Mouse (Mus musculus) heart, adult 2 months (tissue): ENCODE results near the gene Ifitm1. TPM values are rescaled to one million over a fixed set of nuclear protein-coding genes. Genes with fewer than 3 reads are reported as not detected.

Experiments
- DNase-seq, 2 experiments: peaks; one replicate each; pipeline ENCODE4 v3.0.0; 2021
- H3K27ac ChIP-seq: fragments of 200-600 bp; 2 replicates; pipeline ENCODE4 v1.8.1; 2022
- H3K27me3 ChIP-seq: fragments of 200-500 bp; 2 replicates; pipeline ENCODE4 v1.6.1; 2012; ENCODE audit warnings: mild to moderate bottlenecking, low read length, inconsistent platforms, mixed read lengths; ENCODE audit not compliant: control insufficient read depth, insufficient read depth
- H3K36me3 ChIP-seq: fragments of 200-500 bp; 2 replicates; pipeline ENCODE4 v1.6.1; 2012; ENCODE audit warnings: low read length, inconsistent platforms; ENCODE audit not compliant: control insufficient read depth, insufficient read depth
- H3K4me1 ChIP-seq: fragments of 200-500 bp; 2 replicates; pipeline ENCODE4 v1.6.1; 2011; ENCODE audit warnings: low read length; ENCODE audit not compliant: control insufficient read depth, insufficient read depth
- H3K4me3 ChIP-seq: fragments of 200-600 bp; 2 replicates; pipeline ENCODE4 v1.8.1; 2022
- H3K79me2 ChIP-seq: fragments of 200-500 bp; replicated peaks from 2 replicates; pipeline ENCODE4 v1.6.1; 2012; ENCODE audit warnings: mild to moderate bottlenecking, inconsistent platforms, low read length, moderate library complexity, mixed read lengths; ENCODE audit not compliant: control insufficient read depth, insufficient read depth
- H3K9ac ChIP-seq: fragments of 200-500 bp; 2 replicates; pipeline ENCODE4 v1.6.1; 2012; ENCODE audit warnings: low read depth, mild to moderate bottlenecking, control low read depth, inconsistent platforms, low read length, mixed read lengths
- CTCF ChIP-seq: fragments of 200-600 bp; IDR thresholded peaks from 2 replicates; pipeline ENCODE4 v1.8.1; 2022; ENCODE audit warnings: antibody characterized with exemption, mild to moderate bottlenecking, moderate library complexity
- EP300 ChIP-seq: fragments of 200-500 bp; IDR thresholded peaks from 2 replicates; pipeline ENCODE4 v1.6.1; 2011; ENCODE audit warnings: low read depth, low read length, control low read depth; ENCODE audit not compliant: insufficient read depth
- POLR2A ChIP-seq: fragments of 200-500 bp; IDR thresholded peaks from 2 replicates; pipeline ENCODE4 v1.6.1; 2011; ENCODE audit warnings: mild to moderate bottlenecking, low read depth, low read length, control low read depth; ENCODE audit not compliant: insufficient read depth
- WGBS: fragments of 180-500 bp; shearing (Covaris S2); methylation state at CpG from one replicate; pipeline ENCODE4 v1.1.7; 2018; 5-methylcytosine and 5-hydroxymethylcytosine counted together
- intact Hi-C: fragments of 180-260 bp; cut with DNase I; formaldehyde crosslinking; loops from one replicate; pipeline ENCODE4 v1.15.1; 2025
- polyA plus RNA-seq: library from polyadenylated mRNA; depleted of rRNA; stranded (reverse); fragments of >200 nt; gene quantifications from 2 replicates; pipeline ENCODE4 v1.2.3, GENCODE M21; 2012
- total RNA-seq, 2 experiments: library from RNA; stranded (reverse); gene quantifications; 2 replicates each; pipeline ENCODE4 v1.2.3; 2021

Ifitm1 gene
- total and polyA plus RNA-seq, 3 experiments, result 6.1 to 52.2 (median 7.7) TPM

DNA sequence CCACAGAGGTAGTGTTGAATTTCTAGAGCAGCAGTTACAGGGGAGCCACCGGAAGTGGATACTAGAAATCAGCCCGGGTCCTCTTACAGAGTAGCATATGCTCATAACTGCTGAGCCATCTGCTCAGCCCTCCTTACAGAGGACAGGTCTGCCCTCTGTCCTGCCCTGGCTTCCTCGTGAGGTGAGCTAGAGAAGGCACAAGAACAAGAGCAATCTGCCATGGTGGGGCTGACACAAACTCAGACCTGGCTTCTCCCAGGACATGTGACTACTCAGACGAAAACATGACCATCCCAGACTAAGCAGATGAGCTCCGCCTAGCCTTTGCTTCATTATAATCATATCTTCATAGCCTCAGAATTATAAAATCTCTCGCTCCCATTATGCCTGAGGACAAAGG, 15.3 kb upstream of the Ifitm1 start:
- intact Hi-C loops, result no loop called here

GRCm38 (mm10) chr7:140952441-140952840, 14.6 kb upstream of the Ifitm1 start:
- 0 out of 2 replicates have a peak, but pooled peaks cover 2% of the 10 kb centered on the region for H3K79me2 ChIP-seq
- 55% methylated on average over 7 of the region's 7 CpGs for WGBS
- no peaks in the 10 kb centered on the region for H3K27me3 ChIP-seq
- no peak overlapping the region for H3K9ac ChIP-seq
- intact Hi-C loops, result no loop called here
- no peak for TF ChIP-seq CTCF
- peak; percentile 32; the same call in 1 of the 2 replicates for TF ChIP-seq POLR2A
- no peak for TF ChIP-seq EP300
- H3K27ac ChIP-seq, result peak overlapping the region; percentile 95
- H3K4me3 ChIP-seq, result no peak overlapping the region; the same call in 1 of the 2 replicates
- no peaks in the 10 kb centered on the region; the same call in 1 of the 2 replicates for H3K36me3 ChIP-seq
- H3K4me1 ChIP-seq, result peaks cover 49% of the 10 kb centered on the region
- DNase-seq, result no peak

More for the DNA sequence above, 15.3 kb upstream of the Ifitm1 start:
- Histone ChIP-seq H3K27ac (peak overlapping the region; percentile 87), H3K79me2 (0 out of 2 replicates have a peak, but pooled peaks cover 2% of the 10 kb centered on the region), H3K4me1 (peaks cover 52% of the 10 kb centered on the region), H3K4me3 (no peak overlapping the region; the same call in 1 of the 2 replicates), H3K36me3 (no peaks in the 10 kb centered on the region; the same call in 1 of the 2 replicates), H3K27me3 (no peaks in the 10 kb centered on the region), H3K9ac (no peak overlapping the region)
- DNase-seq, result no peak
- TF ChIP-seq CTCF (no peak), POLR2A (no peak), EP300 (no peak)
- 53% methylated on average over 6 of the region's 6 CpGs for WGBS

- Histone ChIP-seq H3K27me3 (no peaks in the 10 kb centered on the region), H3K9ac (peak overlapping the region; percentile 13), H3K4me3 (peak overlapping the region; percentile 69), H3K36me3 (no peaks in the 10 kb centered on the region; the same call in 1 of the 2 replicates), H3K4me1 (peaks cover 42% of the 10 kb centered on the region), H3K27ac (peak overlapping the region; percentile 95), H3K79me2 (0 out of 2 replicates have a peak, but pooled peaks cover 2% of the 10 kb centered on the region)
- DNase-seq, result peak in 1 of 2 experiments; percentile 38
- WGBS, result 40% methylated on average over 11 of the region's 11 CpGs
- TF ChIP-seq EP300 (no peak), CTCF (no peak)
- intact Hi-C loops, result loop anchor here (1.0 kb wide), 1 partner anchor 11 kb away; no protein-coding TSS in a partner anchor
These were observed 13.9 kb upstream of the Ifitm1 start for GRCm38 (mm10) chr7:140953133-140953532.

DNA sequence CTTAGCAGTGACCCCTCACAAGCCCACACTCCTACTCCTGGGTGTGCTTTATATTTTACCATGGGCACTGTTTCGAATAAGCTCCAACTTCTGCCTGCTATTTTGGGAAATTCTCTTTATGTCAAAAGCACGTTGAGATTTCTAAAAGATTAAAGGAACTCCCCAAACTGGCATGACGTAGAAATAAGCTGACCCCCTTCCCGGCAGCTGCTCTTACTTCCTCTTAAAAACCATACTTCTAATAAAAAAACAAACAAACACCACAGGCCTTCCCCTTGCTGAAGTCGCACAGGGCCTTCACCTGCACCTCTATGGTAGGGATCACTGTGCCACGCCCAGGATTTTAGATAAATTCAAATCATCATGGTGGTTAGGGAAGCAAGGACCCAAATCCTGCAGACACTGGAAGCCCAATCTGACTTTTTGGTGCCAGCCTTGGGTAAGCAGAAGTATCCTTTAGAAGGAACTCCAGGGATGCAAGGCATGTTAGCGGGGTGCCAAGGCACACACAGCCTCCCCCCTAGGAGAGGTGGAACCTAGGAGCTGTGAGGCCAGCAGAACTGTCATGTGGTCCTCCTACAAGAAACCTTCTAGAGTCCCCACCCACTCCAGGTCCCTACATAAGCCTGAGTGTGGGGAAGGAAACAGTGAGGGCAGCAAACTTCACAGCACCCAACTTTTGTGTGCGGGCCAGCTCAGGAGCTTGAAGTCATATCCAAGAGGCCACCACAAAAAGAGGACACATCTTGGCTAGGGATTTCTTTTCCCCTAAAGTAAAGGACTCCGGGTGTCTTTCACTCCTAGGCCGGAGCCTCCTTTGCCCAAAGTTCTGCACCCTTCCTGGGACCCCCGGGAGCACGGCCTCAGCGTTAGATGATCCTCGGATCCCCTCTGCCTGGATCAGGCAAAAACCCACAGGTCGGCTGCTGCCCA, 13.0 kb upstream of the Ifitm1 start:
- H3K27ac ChIP-seq, result peak overlapping the region; percentile 95
- no peaks in the 10 kb centered on the region for H3K27me3 ChIP-seq
- H3K4me3 ChIP-seq, result peak overlapping the region; percentile 69
- DNase-seq, result peak; percentile 55 to 56
- intact Hi-C loops, result loop anchor here (1.0 kb wide), 1 partner anchor 12 kb away; no protein-coding TSS in a partner anchor
- WGBS, result 37% methylated on average over 15 of the region's 15 CpGs
- peaks cover 38% of the 10 kb centered on the region for H3K4me1 ChIP-seq
- 0 out of 2 replicates have a peak, but pooled peaks cover 2% of the 10 kb centered on the region for H3K79me2 ChIP-seq
- H3K9ac ChIP-seq, result peak overlapping the region; percentile 30
- TF ChIP-seq CTCF (no peak), EP300 (no peak), POLR2A (peak; percentile 23; the same call in 1 of the 2 replicates)
- peaks cover 3% of the 10 kb centered on the region; the same call in 1 of the 2 replicates for H3K36me3 ChIP-seq

DNA sequence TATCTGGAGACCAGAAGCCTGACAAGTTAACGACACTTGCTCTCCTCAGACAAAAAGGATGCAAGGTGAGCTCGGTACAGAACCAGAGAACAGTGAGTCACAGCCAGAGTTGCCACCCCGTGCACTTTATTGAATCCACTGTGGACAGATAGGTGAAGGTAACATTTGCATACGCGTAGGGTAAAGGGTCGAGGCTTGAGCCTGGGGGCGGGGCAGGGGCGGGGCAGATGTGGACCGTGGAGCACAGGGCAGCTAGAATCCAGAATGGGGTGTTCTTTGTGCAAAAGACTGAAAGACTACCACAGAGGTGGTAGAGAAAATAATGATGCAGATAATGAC, 12.3 kb upstream of the Ifitm1 start:
- Histone ChIP-seq H3K79me2 (0 out of 2 replicates have a peak, but pooled peaks cover 2% of the 10 kb centered on the region), H3K36me3 (peaks cover 3% of the 10 kb centered on the region; the same call in 1 of the 2 replicates), H3K9ac (peak overlapping the region; percentile 67), H3K4me3 (peak overlapping the region; percentile 69), H3K27ac (peak overlapping the region; percentile 95), H3K4me1 (peaks cover 39% of the 10 kb centered on the region), H3K27me3 (no peaks in the 10 kb centered on the region)
- intact Hi-C loops, result loop anchor here (5.0 kb wide), 1 partner anchor 47 kb away; no protein-coding TSS in a partner anchor
- no peak for TF ChIP-seq EP300
- TF ChIP-seq POLR2A, result no peak
- TF ChIP-seq CTCF, result no peak
- 17% methylated on average over 9 of the region's 9 CpGs for WGBS
- peak in 1 of 2 experiments; percentile 46 for DNase-seq

- Histone ChIP-seq H3K79me2 (no peaks in the 10 kb centered on the region), H3K27me3 (no peaks in the 10 kb centered on the region), H3K4me1 (peaks cover 34% of the 10 kb centered on the region), H3K9ac (peak overlapping the region; percentile 67), H3K4me3 (peak overlapping the region; percentile 69), H3K27ac (peak overlapping the region; percentile 95), H3K36me3 (peaks cover 3% of the 10 kb centered on the region; the same call in 1 of the 2 replicates)
- no peak for TF ChIP-seq POLR2A
- 13% methylated on average over 17 of the region's 17 CpGs for WGBS
- intact Hi-C loops, result loop anchor here (5.0 kb wide), 1 partner anchor 48 kb away; no protein-coding TSS in a partner anchor
- DNase-seq, result no peak
These were observed 11.7 kb upstream of the Ifitm1 start for GRCm38 (mm10) chr7:140955342-140955741.
